Mouse (Mus musculus) MEL (cell line): ENCODE results near the gene Srpk3. TPM values are rescaled to one million over a fixed set of nuclear protein-coding genes. Genes with fewer than 3 reads are reported as not detected.

Source experiments
- DNase-seq: peaks from one replicate; pipeline ENCODE4 v3.0.0; 2011; ENCODE audit warnings: low read depth, low spot score
- H3K27ac ChIP-seq: 2 replicates; pipeline ENCODE4 v1.5.1; 2012; ENCODE audit warnings: low read depth, mild to moderate bottlenecking, control low read depth, low read length, moderate library complexity; ENCODE audit not compliant: control insufficient read depth
- H3K27me3 ChIP-seq, 2 experiments: fragments of 150-350 bp in 1 of 2; sonication (generic) in 1 of 2; 2 replicates each; pipeline ENCODE4 v1.6.1; 2012; ENCODE audit warnings: low read length in 2 of 2, mild to moderate bottlenecking in 2 of 2, improper control_type of control experiment in 1 of 2, moderate library complexity in 1 of 2; ENCODE audit not compliant: insufficient read depth in 2 of 2, control insufficient read depth in 1 of 2
- H3K36me3 ChIP-seq, 2 experiments: 2 replicates each; pipeline ENCODE4 v1.6.1; 2012 to 2014; ENCODE audit warnings: low read length in 2 of 2, improper control_type of control experiment in 1 of 2, inconsistent platforms in 1 of 2, mild to moderate bottlenecking in 1 of 2; ENCODE audit not compliant: insufficient read depth in 2 of 2, control insufficient read depth in 1 of 2
- H3K4me1 ChIP-seq, 2 experiments: fragments of 150-350 bp in 1 of 2; sonication (generic) in 1 of 2; 2 replicates each; pipeline ENCODE4 v1.6.1; 2012; ENCODE audit warnings: low read length in 2 of 2, improper control_type of control experiment in 1 of 2, mild to moderate bottlenecking in 1 of 2; ENCODE audit not compliant: insufficient read depth in 2 of 2, control insufficient read depth in 1 of 2
- H3K4me3 ChIP-seq, 2 experiments: fragments of 150-350 bp in 1 of 2; sonication (generic) in 1 of 2; 2 replicates each; pipeline ENCODE4 v1.5.1; 2012; ENCODE audit warnings: low read depth in 2 of 2, low read length in 2 of 2, mild to moderate bottlenecking in 2 of 2, moderate library complexity in 2 of 2, control low read depth in 1 of 2, improper control_type of control experiment in 1 of 2; ENCODE audit not compliant: control insufficient read depth in 1 of 2, insufficient read depth in 1 of 2
- H3K79me2 ChIP-seq: 2 replicates; pipeline ENCODE4 v1.6.1; 2012; ENCODE audit warnings: mild to moderate bottlenecking, low read length, moderate library complexity; ENCODE audit not compliant: control insufficient read depth, poor library complexity, insufficient read depth
- H3K9ac ChIP-seq: 2 replicates; pipeline ENCODE4 v1.6.1; 2012; ENCODE audit warnings: low read depth, mild to moderate bottlenecking, control low read depth, low read length, moderate library complexity; ENCODE audit not compliant: control insufficient read depth, poor library complexity, severe bottlenecking
- H3K9me3 ChIP-seq: fragments of 150-350 bp; sonication (generic); replicated peaks from 2 replicates; pipeline ENCODE4 v1.6.1; 2012; ENCODE audit warnings: mild to moderate bottlenecking, low read length, improper control_type of control experiment, moderate library complexity; ENCODE audit not compliant: insufficient read depth
- BHLHE40 ChIP-seq: IDR thresholded peaks from 2 replicates; pipeline ENCODE4 v1.6.1; 2012; ENCODE audit warnings: low read depth, mild to moderate bottlenecking, inconsistent platforms, low read length, improper control_type of control experiment, borderline replicate concordance
- CHD1 ChIP-seq: IDR thresholded peaks from 2 replicates; pipeline ENCODE4 v1.6.1; 2012; ENCODE audit warnings: low read depth, mild to moderate bottlenecking, inconsistent platforms, low read length, improper control_type of control experiment
- E2F4 ChIP-seq: IDR thresholded peaks from 2 replicates; pipeline ENCODE4 v1.6.1; 2011; ENCODE audit warnings: low read depth, low read length, improper control_type of control experiment, borderline replicate concordance
- EP300 ChIP-seq, 2 experiments: IDR thresholded peaks; 2 replicates each; pipeline ENCODE4 v1.6.1; 2011; ENCODE audit warnings: improper control_type of control experiment in 2 of 2, low read length in 2 of 2, low read depth in 1 of 2, mild to moderate bottlenecking in 1 of 2
- ETS1 ChIP-seq: IDR thresholded peaks from 2 replicates; pipeline ENCODE4 v1.6.1; 2012; ENCODE audit warnings: low read depth, mild to moderate bottlenecking, inconsistent platforms, low read length, improper control_type of control experiment, moderate library complexity
- HCFC1 ChIP-seq: IDR thresholded peaks from 2 replicates; pipeline ENCODE4 v1.6.1; 2012; ENCODE audit warnings: low read depth, mild to moderate bottlenecking, inconsistent platforms, low read length, improper control_type of control experiment, moderate library complexity
- JUND ChIP-seq: IDR thresholded peaks from 2 replicates; pipeline ENCODE4 v1.6.1; 2011; ENCODE audit warnings: low read depth, mild to moderate bottlenecking, improper control_type of control experiment, low read length
- KAT2A ChIP-seq: conservative IDR thresholded peaks from 2 replicates; pipeline ENCODE4 v1.6.1; 2012; ENCODE audit warnings: low read depth, low read length, improper control_type of control experiment, inconsistent platforms
- MAFK ChIP-seq: IDR thresholded peaks from 2 replicates; pipeline ENCODE4 v1.6.1; 2011; ENCODE audit warnings: low read depth, mild to moderate bottlenecking, low read length, improper control_type of control experiment, borderline replicate concordance
- MEF2A ChIP-seq: IDR thresholded peaks from 2 replicates; pipeline ENCODE4 v1.6.1; 2014; ENCODE audit warnings: low read depth, mild to moderate bottlenecking, inconsistent platforms, low read length, improper control_type of control experiment; ENCODE audit not compliant: poor library complexity, insufficient replicate concordance, severe bottlenecking; ENCODE audit errors: extremely low read depth
- MYC ChIP-seq: IDR thresholded peaks from 2 replicates; pipeline ENCODE4 v1.6.1; 2011; ENCODE audit warnings: low read depth, mild to moderate bottlenecking, low read length, improper control_type of control experiment, moderate library complexity
- NELFE ChIP-seq: IDR thresholded peaks from 2 replicates; pipeline ENCODE4 v1.6.1; 2011; ENCODE audit warnings: low read depth, low read length, improper control_type of control experiment
- POLR2A ChIP-seq, 2 experiments: IDR thresholded peaks; 2 replicates each; pipeline ENCODE4 v1.6.1; 2011 to 2012; ENCODE audit warnings: low read length in 2 of 2, mild to moderate bottlenecking in 2 of 2, control low read depth in 1 of 2, improper control_type of control experiment in 1 of 2, low read depth in 1 of 2, moderate library complexity in 1 of 2; ENCODE audit not compliant: control insufficient read depth in 1 of 2, insufficient read depth in 1 of 2, poor library complexity in 1 of 2
- POLR2AphosphoS2 ChIP-seq: IDR thresholded peaks from 2 replicates; pipeline ENCODE4 v1.6.1; 2011; ENCODE audit warnings: low read length, improper control_type of control experiment
- SIN3A ChIP-seq: IDR thresholded peaks from 2 replicates; pipeline ENCODE4 v1.6.1; 2012; ENCODE audit warnings: low read length, improper control_type of control experiment, inconsistent platforms
- SMC3 ChIP-seq: IDR thresholded peaks from 2 replicates; pipeline ENCODE4 v1.6.1; 2011; ENCODE audit warnings: low read depth, low read length, improper control_type of control experiment
- USF1 ChIP-seq: IDR thresholded peaks from 2 replicates; pipeline ENCODE4 v1.6.1; 2014; ENCODE audit warnings: low read depth, mild to moderate bottlenecking, inconsistent platforms, low read length, improper control_type of control experiment, moderate library complexity
- USF2 ChIP-seq, 2 experiments: IDR thresholded peaks; 2 replicates each; pipeline ENCODE4 v1.6.1; 2011 to 2012; ENCODE audit warnings: improper control_type of control experiment in 2 of 2, low read length in 2 of 2, borderline replicate concordance in 1 of 2, inconsistent platforms in 1 of 2, low read depth in 1 of 2, mild to moderate bottlenecking in 1 of 2; ENCODE audit not compliant: insufficient read depth in 1 of 2
- ZKSCAN1 ChIP-seq: IDR thresholded peaks from 2 replicates; pipeline ENCODE4 v1.6.1; 2012; ENCODE audit warnings: low read depth, mild to moderate bottlenecking, inconsistent platforms, low read length, improper control_type of control experiment, moderate library complexity
- ZMIZ1 ChIP-seq: IDR thresholded peaks from 2 replicates; pipeline ENCODE4 v1.6.1; 2012; ENCODE audit warnings: low read depth, mild to moderate bottlenecking, inconsistent platforms, low read length, improper control_type of control experiment, moderate library complexity
- ZNF384 ChIP-seq: IDR thresholded peaks from 2 replicates; pipeline ENCODE4 v1.6.1; 2012; ENCODE audit warnings: low read depth, mild to moderate bottlenecking, inconsistent platforms, low read length, improper control_type of control experiment
- polyA plus RNA-seq, 2 experiments: library from polyadenylated mRNA; stranded (reverse) in 1 of 2; unstranded in 1 of 2; fragments of >175 nt in 1 of 2; fragments of >200 nt in 1 of 2; gene quantifications; 2 replicates each; pipeline versions ENCODE4 v1.2.1 to v1.2.4; 2012; ENCODE audit warnings: low replicate concordance in 2 of 2, low read depth in 1 of 2; ENCODE audit not compliant: insufficient read length in 2 of 2, insufficient read depth in 1 of 2, missing spikeins in 1 of 2
- total RNA-seq: library from RNA; depleted of rRNA; stranded (reverse); fragments of 300-350 nt; gene quantifications from 2 replicates; pipeline ENCODE4 v1.2.3, GENCODE M21; 2012

Gene Srpk3
- total and polyA plus RNA-seq, 3 experiments = 0.17 to 0.31 TPM; not detected in 1

DNA sequence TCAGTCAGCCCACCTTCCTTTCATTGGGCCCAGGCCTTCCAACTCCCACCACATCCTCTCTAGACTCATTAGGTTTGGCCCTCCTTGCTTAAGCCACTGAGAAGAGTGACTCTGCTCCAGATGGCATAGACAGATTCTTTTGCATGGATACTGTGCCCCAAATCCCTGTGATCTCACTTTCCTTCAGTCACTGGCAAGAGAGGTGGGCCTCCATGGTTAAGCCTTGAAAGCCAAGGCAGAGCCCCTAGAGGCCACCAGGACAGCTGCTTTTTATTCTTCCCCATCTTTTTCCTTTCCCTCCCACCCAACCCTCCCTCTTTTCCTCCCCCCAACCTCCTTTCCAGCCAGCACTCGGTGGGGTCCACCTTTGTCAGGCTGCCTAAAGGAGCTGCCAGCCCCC, 19.3 kb downstream of the Srpk3 start:
- Histone ChIP-seq H3K79me2 (peaks cover 9% of the 10 kb centered on the region; the same call in 1 of the 2 replicates), H3K27ac (no peak overlapping the region), H3K36me3 (peaks cover 6 to 12% of the 10 kb centered on the region in 2 experiments; a peak in 3 of 4 replicates), H3K4me1 (peaks cover 0 to 5% of the 10 kb centered on the region in 2 experiments; a peak in 2 of 4 replicates), H3K9ac (no peak overlapping the region), H3K27me3 (no peaks in the 10 kb centered on the region), H3K4me3 (no peak overlapping the region), H3K9me3 (no peaks in the 10 kb centered on the region)
- TF ChIP-seq USF1 (no peak), POLR2AphosphoS2 (peak; percentile 65; the same call in 1 of the 2 replicates)
- DNase-seq = no peak

DNA sequence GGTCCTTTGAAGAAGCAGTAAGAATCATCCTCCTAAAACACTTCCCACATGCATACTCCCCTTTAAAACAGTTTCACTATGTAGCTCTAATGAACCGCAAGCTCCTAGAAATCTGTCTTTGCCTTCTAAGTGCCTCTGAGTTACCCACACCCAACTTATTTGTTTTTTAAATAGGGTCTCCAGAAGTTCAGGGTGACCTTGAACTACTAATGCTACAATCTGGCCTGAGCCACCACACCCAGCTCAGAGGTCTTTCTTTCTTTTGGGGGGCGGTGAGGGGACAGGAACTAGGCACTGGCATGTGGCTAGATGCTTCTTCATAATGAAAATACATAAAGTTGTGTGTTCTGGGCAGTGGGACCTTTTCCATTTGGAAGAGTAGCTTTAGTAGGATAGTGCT, 23.3 kb downstream of the Srpk3 start:
- H3K9ac ChIP-seq = no peak overlapping the region
- no peak overlapping the region for H3K4me3 ChIP-seq
- no peaks in the 10 kb centered on the region for H3K27me3 ChIP-seq
- DNase-seq = no peak
- no peak overlapping the region for H3K27ac ChIP-seq
- no peaks in the 10 kb centered on the region for H3K79me2 ChIP-seq
- TF ChIP-seq EP300 (IDR thresholded peaks at IDR 0.05; ENCODE audit: low read depth in 1 of 2, low read length in 2 of 2) (no peak), JUND (no peak), ZMIZ1 (no peak), NELFE (no peak), MEF2A (no peak), HCFC1 (no peak), MYC (no peak), POLR2AphosphoS2 (no peak), KAT2A (no peak), USF2 (IDR thresholded peaks at IDR 0.05; ENCODE audit: borderline replicate concordance in 1 of 2, insufficient read depth in 1 of 2, low read depth in 1 of 2, low read length in 2 of 2) (no peak), MAFK (no peak), POLR2A (IDR thresholded peaks at IDR 0.05; ENCODE audit: control insufficient read depth in 1 of 2, insufficient read depth in 1 of 2, low read depth in 1 of 2, low read length in 2 of 2, poor library complexity in 1 of 2) (no peak), CHD1 (no peak), ETS1 (no peak), E2F4 (no peak), ZNF384 (no peak), SIN3A (no peak), BHLHE40 (no peak), ZKSCAN1 (no peak), SMC3 (no peak)
- H3K9me3 ChIP-seq = no peaks in the 10 kb centered on the region
- H3K4me1 ChIP-seq = no peaks in the 10 kb centered on the region
- no peaks in the 10 kb centered on the region for H3K36me3 ChIP-seq
